Mouse (Mus musculus) CH12F3 (cell line): Measurements from ENCODE around the gene Plekhm2.

Experiments
- in situ Hi-C: fragments of 300-500 bp; cut with MboI; formaldehyde crosslinking; loops from 2 replicates; pipeline ENCODE4 v1.14.3; 2020; ENCODE audit warnings: low sequenced_read_pairs

Plekhm2 gene

DNA sequence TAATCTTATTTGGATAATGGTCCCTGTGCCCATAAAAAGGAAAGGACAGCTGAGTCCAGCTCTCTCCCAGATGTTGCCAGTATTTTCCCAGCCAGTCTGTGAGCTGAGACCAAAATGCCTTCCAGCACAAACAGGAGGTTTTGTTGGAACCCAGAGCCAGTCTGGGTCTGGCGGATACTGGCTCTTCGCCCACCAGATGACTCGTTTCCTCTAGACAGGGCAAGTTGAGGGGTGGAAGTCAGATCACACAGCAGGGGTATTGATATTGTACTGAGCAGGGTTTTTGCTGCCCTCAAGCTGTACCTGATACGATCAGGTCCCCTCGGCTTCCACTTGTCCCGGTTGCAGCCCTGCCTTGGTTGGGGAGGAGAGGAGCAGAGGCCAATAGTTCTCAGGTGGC, 55.2 kb downstream of the Plekhm2 start:
- in situ Hi-C loops = no loop called here

DNA sequence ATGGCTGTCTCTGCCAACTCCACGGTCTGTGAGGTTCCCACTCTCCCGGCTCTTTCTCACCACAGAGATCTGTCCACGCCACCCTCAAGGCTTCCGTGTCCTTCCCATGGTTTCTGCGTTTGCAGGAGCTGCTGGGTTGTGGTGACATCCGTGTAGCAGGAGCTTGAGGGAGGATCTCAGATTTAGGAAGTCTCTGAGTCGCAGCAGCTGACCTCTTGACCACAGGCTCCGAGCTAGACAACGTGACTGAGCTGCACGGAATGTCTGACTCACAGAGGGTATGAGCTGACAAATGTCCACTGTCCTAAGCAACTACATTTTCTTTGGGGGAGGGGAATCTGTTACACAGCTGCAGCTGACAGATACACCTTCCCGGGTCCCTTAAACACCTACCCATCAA, 58.8 kb downstream of the Plekhm2 start, which contains the start of gene Fblim1:
Fblim1 (minus strand) TSS at position 236 of the 400 bp plus-strand sequence.
- in situ Hi-C loops = no loop called here

DNA sequence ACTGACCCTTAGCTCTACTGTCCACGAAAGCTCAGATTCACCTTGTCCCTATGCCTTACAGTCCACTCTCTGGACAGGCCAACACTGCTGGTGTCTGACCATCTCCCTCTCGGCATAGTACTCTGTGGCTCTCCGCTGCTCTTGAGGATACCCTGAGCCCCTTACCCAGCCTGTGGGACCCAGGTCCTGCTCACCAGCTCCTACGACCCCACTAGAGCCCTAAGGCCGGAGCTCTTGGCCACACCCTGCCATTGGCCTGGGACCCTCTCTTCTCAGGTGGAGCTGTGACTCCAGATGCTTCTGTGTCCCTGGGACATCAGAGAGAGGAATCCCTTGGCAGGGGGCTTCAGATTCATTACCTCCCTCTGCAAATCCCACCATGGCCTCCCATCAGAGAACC, 59.3 kb downstream of the Plekhm2 start:
- in situ Hi-C loops = no loop called here

DNA sequence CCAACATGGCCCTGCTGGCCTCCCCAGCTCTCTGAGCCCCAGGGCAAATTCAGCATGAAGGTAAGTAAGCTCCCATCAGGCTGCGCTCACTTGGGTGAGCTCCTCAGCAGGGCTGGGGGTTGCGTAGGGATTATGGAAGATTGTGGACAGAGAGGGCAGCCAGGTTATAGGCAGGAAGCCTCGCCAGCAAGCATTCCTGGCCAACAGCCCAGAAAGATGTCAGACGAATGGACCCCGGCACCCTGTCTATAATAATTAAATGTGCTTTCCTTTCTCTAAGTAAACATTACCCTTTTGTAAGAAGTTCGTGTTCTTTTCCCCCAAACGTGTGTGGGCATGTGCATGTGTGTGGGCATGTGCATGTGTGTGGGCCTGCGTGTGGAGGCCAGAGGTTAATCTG, 60.2 kb downstream of the Plekhm2 start:
- in situ Hi-C loops = no loop called here

- in situ Hi-C loops = no loop called here
Observed at GRCm38 (mm10) chr4:141603921-141604320, 60.8 kb downstream of the Plekhm2 start.

DNA sequence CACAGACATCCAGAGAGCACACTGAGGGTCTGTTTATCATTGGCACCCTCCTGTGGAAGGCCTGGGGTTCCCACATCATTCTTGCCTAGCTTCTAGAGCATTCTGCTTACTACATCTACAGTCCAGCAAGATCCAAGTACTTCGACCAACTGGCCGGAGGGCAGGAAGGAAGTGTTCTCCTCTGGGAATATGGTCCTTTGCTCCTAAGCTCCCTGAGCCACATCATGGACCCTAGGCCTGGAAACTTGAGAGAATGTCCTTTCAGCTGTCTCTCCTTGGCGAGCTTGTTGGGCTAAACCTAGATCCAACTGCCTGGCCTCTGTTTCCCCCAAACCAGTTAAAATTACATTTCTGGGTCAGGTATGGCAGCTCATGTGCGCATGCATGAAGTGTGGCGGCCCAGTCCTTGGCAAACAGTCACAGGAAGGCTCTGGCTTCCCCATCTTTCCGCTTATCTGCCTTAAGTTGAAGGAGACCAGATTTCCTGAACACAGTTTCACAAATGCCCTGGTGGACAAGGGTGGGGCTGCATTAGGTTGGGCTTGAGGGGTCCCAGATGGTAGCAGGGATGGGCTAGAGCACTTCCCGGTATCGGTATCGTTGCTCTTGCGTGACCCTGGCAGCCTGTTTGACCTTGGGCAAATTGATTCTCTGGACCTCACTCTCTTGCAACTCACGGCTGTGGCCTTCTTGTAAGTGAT, 62.0 kb downstream of the Plekhm2 start:
- in situ Hi-C loops = no loop called here

DNA sequence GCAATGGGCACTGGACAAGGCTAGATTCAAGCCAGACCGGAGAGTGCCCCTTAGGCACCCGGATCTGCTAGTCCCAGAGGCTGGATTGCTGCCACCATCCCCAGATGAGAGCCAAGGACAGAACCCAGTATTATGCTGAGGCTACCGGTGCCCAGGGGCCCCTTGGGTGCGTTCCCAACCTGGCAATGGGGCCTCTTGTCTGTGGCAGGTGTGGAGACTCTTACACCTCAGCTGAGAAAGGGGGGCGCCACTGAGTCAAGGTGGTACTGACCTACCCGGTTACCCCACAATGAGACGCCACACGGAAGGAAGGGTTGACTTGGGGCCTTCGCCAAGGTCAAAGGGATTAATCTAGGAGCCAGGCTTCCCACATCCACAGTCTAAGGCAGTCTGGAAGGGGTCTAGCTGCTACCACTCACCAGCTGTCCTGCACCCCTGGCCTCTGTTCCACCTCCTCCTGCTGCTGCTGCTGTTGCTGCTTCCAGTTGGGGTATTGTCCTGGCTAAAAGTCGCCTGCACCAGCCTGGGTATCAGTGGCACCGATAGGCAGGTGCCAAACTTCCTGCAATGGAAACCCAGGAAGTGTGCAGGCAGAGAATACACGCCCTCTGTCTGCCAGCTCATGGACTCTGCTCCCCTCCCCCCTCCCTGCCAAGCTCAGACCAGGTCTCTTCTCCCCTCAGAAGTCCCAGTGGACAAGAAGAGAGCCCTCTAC, 63.4 kb downstream of the Plekhm2 start:
- in situ Hi-C loops = no loop called here

DNA sequence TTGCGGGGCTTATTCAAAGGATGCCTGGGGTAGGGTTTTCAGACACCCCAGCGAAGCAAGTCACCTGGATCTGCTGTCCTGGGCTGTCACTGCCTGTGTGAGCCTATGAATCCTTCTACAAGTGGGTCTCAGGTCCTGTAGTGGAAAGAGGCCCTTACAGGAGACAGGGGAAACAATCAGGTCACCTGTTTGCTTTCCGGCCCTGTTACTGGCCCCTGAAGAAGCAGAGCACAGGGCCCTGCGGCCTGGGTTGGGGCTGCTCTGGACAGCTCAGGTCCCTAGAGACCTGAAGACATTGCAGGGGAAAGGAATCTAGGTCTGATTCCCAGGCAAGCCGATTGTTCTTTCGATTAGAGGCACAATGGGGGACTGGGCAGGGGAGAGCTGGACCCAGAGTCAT, 64.3 kb downstream of the Plekhm2 start:
- in situ Hi-C loops = no loop called here

DNA sequence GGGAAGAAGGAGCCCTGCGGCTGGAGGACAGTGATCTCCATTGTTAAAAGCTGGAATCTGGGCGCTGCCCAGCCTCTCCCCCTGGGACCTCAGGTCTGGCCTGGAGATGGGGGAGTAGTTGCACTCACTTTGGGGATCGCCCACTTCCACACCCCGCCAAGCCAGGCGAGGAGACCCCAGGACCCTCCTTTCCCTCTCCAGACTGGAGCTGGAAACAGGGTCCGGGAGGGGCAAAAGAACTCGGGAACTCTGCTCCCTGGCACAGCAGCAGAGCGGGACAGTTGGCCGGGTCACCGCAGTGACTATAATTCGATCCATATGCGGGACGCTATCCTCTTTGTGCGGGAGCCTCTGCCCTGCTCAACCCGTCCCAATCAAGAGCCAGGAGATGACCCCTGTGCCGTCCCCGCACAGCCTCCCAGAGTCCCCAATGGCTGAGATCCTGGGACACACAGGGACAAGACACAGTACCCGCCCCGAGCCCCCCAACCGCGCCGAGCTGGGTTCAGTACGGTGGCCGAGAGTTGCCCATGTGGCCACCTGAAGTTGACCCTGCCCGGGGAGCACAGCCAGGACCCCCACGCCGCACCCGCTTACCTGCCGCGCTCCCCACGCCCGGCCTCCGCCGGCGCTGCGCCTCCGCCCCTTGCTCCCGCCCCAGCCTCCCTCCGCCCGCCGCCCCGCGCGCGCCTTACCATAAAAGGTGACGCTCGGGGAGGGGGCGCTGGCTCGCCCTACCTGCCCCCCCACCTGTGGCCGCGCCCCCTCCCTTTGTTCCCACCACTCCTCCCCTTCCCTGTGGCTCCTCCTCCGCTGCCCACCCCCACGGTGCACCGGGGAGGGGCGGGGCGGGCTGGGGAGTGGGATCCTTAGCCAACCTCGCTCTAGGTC, 65.2 kb downstream of the Plekhm2 start:
- in situ Hi-C loops = no loop called here

DNA sequence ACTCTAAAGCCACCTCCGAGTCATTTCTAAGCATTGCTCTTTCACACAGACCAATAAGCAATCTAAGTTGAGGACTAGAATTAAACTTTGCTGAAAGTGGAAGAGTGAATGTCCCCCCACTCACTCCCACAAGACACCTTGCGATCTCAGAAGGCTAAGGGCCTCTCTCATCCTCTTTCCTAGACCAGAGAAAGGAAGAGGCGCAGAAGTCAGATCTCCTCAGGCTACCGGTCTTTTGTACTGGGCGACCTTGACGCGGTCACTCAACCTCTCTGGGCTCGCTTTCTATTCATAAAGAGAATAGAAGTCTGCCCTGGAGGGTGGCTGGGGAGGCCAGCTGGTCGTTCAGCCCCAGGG, 65.8 kb downstream of the Plekhm2 start:
- in situ Hi-C loops = no loop called here

DNA sequence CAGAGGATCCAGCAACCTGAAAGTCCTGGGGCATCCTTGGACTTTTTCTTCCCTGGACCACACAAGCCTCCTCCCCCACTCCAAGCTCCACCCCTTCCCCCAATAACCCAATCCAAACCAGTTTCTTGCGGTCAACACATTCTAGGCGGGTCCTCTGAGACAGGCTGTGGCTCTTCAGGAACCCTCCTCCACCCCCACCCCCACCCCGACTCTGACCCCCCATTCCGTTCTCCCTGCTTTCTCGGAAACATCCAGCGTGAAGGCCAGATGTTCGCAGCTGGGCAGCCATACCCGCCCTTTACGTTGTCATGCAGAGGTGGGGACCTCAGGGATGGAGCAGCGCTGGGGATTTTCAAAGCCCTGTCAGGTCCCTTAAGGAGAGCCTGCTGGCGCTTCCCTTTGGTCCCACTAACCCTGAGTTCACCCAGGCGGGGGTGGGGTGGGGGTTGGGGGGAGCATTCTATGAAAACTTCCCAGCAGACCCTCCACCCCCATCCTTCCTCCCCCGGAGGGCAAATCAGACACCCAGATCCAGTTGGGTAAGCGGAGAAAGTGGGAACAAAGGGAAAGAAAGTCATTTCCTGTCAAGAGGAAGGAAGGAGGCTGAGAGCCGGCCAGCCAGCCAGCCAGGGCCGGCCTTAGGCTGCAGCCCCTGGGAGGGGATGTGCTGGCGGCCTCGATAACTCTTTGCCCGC, 66.4 kb downstream of the Plekhm2 start:
- in situ Hi-C loops = no loop called here

DNA sequence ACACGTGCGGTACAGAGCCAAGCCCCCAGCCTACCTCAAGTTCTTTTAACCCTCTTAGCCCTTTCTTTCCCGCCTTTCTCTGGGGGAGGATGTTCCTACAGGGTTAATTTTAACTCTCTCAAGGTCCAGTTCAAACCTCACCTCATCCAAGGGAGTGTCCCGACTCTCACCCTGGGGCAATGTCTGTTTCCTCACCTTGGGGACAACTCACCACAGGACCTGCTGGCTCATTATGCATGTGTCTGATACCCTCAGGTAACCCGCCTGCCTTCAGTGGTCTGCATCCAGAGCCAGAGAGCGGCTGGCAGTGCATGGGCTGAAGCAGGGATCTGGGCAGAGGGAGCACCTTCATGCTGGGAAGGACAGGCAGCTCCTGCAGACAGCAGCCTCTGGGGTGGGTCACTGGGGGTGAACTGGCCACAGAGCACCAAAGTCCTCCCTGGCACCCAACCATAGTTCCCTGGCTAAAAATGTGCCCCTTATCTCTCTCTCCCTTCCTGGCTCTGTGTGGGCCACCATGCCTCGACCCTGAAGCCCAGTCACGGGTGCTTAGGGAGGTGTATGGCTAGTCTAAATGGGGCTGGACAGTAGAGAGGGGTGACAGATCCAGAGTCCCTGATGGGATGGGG, 67.9 kb downstream of the Plekhm2 start:
- in situ Hi-C loops = no loop called here

DNA sequence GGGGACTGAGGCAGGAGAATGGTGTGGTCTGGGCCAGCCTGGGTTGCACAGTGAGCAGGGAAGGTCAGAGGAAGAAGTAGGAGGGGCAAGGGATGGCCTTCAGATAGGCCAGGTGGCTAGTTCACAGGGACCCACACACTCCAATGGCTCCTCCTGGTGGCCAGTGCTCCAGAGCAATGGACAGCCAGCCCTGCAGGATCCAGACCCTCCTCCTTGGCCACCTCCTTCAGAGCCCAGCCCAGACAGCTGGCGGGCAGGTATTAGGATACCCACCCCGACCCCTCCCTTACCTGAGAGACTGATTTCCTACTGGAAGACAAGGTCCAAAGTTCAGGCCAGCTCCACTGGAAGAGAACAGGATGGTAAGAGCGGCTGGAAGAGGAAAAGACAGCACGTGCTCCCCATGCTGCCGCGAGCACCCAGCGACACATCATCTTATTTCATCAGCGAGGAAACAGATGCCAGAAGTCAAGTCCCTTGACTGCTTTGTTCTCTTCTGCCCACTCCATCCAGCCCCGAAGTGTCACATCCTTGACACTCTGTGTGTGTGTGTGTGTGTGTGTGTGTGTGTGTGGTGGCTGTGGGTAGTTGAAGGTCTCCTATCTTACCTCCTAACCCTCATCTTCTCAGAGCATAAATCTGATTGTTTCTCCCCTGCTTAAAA, 69.0 kb downstream of the Plekhm2 start:
- in situ Hi-C loops = no loop called here

GRCm38 (mm10) chr4:141595138-141595537, 69.6 kb downstream of the Plekhm2 start:
- in situ Hi-C loops = no loop called here

GRCm38 (mm10) chr4:141591547-141591946, 73.2 kb downstream of the Plekhm2 start:
- in situ Hi-C loops = no loop called here

DNA sequence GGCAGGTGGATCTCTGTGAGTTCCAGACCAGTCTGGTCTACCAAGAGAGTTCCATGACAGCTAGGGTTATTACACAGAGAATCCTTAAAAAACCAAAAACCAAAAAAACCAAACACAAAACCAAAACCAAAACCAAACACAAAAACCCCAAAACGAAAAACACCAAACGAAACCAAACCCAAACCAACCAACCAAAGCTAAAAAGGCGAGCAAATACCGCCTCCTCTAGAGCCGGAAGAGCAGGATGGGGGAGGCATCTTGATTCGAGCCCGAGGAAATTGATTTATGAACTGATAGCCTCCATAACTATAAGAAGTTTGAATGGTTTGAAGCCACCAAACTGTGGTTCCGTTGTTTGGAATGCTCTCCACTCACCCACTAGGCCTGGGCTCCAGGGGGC, 80.8 kb downstream of the Plekhm2 start:
- in situ Hi-C loops = loop anchor here (10.0 kb wide), 1 partner anchor 179 kb away; no protein-coding TSS in a partner anchor

DNA sequence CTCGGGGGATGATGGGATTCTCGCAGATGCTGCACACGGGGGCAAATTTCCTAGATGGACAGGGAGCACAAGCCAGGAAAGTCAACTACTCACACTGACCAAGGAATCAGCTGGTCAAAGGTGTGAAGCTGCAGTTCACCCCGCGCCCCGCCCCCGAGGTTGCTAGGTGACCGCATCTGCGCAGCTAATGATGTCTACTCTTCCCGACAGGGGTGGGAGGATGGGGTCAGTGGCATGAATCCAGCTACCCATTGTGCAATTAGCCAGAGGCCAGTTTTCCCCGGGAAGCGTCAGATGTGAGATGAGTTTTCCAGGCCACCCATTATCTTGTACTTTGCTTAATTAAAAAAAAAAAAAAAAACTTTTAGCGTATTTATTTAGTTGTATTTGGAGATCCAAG, 83.6 kb downstream of the Plekhm2 start:
- in situ Hi-C loops = loop anchor here (10.0 kb wide), 1 partner anchor 176 kb away; no protein-coding TSS in a partner anchor

GRCm38 (mm10) chr4:141578833-141579232, 85.9 kb downstream of the Plekhm2 start:
- in situ Hi-C loops = no loop called here

DNA sequence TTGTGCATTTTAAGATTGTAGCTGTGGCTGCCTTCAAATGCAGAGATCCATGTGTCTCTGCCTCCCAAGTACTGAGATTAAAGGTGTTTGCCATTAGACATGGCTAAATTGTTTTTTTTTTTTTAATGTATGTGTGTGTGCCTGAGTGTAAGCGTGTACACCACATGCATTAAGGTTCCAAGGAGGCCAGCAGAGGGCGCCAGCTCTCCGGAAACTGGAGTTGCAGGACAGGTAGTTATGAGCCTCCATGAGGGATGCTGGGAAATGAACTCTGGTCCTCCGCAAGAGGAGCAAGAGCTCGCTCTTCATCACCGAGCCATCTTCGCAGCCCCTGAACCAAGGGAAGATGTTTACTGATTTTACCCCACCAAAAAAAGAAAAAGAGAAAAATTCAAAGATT, 87.8 kb downstream of the Plekhm2 start:
- in situ Hi-C loops = no loop called here

DNA sequence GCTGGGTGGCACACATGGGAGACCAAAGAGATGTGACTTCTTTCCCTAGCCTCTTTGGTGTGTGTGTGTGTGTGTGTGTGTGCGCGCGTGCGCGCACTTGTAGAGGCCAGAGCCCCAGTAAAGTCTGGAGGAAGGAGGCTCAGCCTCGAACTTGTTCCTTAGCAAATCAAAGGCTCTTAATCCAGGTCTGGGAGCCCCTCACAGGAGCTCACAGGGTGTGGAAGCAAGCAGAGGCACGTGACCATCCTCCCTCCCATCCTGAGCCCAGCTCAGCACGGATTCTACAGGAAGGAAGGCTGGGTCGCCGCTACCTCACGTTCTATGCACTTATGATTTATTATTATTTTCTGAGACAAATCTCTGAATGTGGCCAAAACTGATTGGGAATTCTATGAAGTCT, 88.3 kb downstream of the Plekhm2 start:
- in situ Hi-C loops = no loop called here
